Mouse (Mus musculus) heart, postnatal 14 days (tissue): ENCODE measurements around the gene Slc50a1. TPM values are rescaled to one million over a fixed set of nuclear protein-coding genes. Genes with fewer than 3 reads are reported as not detected.

Experiments
- DNase-seq, 2 experiments: peaks; one replicate each; pipeline ENCODE4 v3.0.0; 2021 to 2022
- intact Hi-C: fragments of 180-260 bp; cut with DNase I; formaldehyde crosslinking; loops from one replicate; pipeline ENCODE4 v1.15.1; 2025
- total RNA-seq, 2 experiments: library from RNA; stranded (reverse); gene quantifications; 2 replicates each; pipeline ENCODE4 v1.2.3; 2021

Gene Slc50a1
- total RNA-seq, 2 experiments from 2014 or later = 20.6 to 22.7 TPM

- intact Hi-C loops = no loop called here
- peak; percentile 54 to 78 for DNase-seq
Observed at GRCm38 (mm10) chr3:89242331-89242895, 28.0 kb downstream of the Slc50a1 start.

- DNase-seq = no peak
- intact Hi-C loops = no loop called here
Observed at GRCm38 (mm10) chr3:89238494-89238893, 31.9 kb downstream of the Slc50a1 start.

- intact Hi-C loops = no loop called here
- no peak for DNase-seq
Observed at GRCm38 (mm10) chr3:89237682-89238081, 32.7 kb downstream of the Slc50a1 start.

- intact Hi-C loops = no loop called here
- DNase-seq = no peak
Observed at GRCm38 (mm10) chr3:89236516-89236915, 33.9 kb downstream of the Slc50a1 start.

DNA sequence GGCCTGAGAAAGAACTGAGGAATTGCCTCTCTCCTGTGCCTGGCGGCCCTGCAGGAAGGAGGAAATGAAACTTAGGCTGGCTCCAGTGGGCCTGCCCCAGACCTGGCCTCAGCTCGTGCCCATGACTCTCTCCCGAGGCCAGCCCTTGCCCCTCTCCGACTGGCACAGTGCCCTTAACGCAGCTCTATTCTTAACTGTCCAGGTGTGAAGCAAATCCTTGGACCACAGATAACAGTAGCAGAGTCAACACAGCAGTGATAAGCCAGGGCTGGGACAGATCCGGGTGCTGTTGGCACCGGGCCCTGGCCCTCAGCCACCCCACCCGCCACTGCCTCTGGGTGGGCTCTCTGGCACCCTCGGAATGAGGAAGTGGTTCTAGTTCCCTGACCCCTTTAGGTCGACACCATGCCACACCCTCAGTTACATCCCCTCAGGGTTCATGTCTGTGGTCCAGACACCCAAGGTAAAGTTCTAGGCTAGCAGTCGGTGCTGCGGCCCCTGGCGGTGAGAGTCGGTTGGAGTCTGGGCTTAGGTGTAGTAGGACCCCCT is 36.7 kb downstream of the Slc50a1 start:
- intact Hi-C loops = no loop called here
- peak in 1 of 2 experiments; percentile 39 for DNase-seq

GRCm38 (mm10) chr3:89232614-89233013 is 37.8 kb downstream of the Slc50a1 start:
- intact Hi-C loops = no loop called here
- DNase-seq = no peak

DNA sequence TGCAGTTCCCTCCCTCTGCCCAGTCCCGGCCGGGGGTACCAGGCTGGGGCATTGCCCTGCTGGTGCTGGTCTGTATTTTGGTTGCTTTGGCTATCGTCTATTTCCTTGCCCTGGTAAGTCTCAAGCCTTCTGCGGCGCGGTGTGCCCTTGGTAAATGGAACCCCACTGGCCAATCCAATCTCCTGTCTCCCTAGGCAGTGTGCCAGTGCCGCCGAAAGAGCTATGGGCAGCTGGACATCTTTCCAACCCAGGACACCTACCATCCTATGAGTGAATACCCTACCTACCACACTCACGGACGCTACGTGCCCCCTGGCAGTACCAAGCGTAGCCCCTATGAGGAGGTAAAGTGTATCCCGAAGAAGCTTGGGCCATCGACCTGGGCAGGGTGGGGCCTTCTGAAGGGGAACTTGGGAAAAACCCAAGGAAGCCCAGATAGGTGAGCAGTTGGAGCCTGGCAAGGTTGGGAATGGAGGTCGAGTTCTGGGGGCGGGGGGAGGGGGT is 38.5 kb downstream of the Slc50a1 start:
- DNase-seq = no peak

GRCm38 (mm10) chr3:89231345-89231744 is 39.0 kb downstream of the Slc50a1 start:
- DNase-seq = no peak
- intact Hi-C loops = no loop called here

More for the DNA sequence above, 38.5 kb downstream of the Slc50a1 start:
- intact Hi-C loops = no loop called here

- intact Hi-C loops = no loop called here
- DNase-seq = no peak
Observed at GRCm38 (mm10) chr3:89230561-89230960, 39.8 kb downstream of the Slc50a1 start.

DNA sequence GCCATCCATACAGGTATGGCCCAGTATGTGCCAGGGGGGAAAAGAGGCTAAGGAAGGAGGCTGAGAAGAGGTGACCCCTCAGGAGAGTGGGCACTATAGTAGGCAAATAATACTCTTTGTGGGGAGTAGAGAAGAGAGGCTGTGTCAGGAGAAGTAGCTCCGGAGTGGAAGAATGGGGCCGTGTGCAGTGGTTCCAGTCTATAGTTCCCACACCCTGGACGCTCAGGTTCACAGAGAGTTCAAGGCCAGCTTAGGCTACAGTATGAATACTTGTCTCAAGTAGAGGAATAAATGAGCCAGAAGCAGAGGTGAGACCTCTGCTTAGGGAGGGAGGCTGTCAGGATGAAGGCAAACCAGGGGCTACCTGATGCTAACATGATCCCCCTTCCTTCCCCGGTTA is 41.1 kb downstream of the Slc50a1 start:
- intact Hi-C loops = no loop called here
- no peak for DNase-seq

DNA sequence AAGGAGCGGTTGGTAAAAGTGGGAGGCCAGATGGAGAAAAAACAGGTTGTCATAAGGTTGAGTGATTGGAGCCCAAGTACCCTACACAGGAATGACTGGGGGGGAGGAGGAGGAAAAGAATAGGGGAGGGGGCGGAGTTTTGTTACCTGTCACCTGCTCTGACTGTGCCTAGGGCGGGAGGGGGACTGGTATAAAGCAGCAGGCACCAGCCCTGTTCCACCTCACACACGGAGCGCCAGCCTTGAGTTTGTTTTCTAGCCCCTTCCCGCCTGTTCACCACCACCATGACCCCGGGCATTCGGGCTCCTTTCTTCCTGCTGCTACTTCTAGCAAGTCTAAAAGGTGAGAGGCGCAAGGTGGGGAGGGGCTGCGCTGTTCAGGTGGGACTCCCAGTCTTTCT is 41.5 kb downstream of the Slc50a1 start, which contains the start of gene Muc1:
Muc1 (plus strand) TSS at position 222 of the 400 bp plus-strand sequence.
- no peak for DNase-seq
- intact Hi-C loops = no loop called here

DNA sequence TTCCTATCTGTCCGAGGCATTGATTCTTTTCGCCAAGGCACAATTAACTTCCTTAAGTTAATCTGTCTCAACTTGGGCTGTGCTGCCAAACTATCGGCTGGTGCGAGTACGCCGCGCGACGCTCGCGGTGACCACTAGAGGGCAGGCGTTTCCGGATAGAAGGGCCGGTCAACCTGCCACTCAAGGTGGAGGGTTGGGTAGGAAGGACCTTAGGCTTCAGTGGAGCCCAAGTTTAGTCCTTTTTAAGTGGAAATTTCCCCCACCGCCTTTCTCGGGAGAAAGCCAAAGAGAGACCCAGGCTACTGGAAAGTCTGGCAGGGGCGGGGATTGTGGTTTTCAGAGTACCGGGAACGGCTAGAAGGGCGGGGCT is 42.2 kb downstream of the Slc50a1 start:
- intact Hi-C loops = no loop called here
- peak; percentile 91 to 94 for DNase-seq

- intact Hi-C loops = no loop called here
- peak; percentile 79 to 84 for DNase-seq
Observed at GRCm38 (mm10) chr3:89227307-89228179, 42.8 kb downstream of the Slc50a1 start.

GRCm38 (mm10) chr3:89226900-89227299 is 43.5 kb downstream of the Slc50a1 start, which contains the start of gene Mtx1:
Gene Mtx1 (minus strand): TSS chr3:89227088.
- intact Hi-C loops = no loop called here

DNA sequence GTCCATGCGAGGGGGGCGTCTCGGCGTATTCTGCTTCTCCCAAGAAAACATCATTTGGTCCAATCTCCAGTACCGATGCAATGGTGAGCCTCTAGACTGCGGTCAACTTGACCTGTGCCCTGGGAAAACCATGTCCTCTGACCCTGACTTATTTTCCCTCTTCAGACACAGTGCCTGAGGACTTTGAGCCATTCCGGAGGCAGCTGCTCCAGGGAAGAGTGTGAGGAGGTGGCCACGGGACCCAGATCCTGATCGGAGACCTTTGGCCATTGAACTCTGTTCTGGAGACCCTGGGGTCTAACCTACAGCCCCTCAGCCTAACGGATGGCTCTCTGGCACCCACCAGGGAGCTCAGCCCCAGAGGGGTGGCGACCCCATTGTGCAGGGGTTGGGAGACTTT is 44.0 kb downstream of the Slc50a1 start:
- DNase-seq = no peak
- intact Hi-C loops = no loop called here

More at GRCm38 (mm10) chr3:89226900-89227299, 43.5 kb downstream of the Slc50a1 start, which contains the start of gene Mtx1:
- no peak for DNase-seq

- DNase-seq = no peak
- intact Hi-C loops = no loop called here
Observed at GRCm38 (mm10) chr3:89225918-89226317, 44.5 kb downstream of the Slc50a1 start.

DNA sequence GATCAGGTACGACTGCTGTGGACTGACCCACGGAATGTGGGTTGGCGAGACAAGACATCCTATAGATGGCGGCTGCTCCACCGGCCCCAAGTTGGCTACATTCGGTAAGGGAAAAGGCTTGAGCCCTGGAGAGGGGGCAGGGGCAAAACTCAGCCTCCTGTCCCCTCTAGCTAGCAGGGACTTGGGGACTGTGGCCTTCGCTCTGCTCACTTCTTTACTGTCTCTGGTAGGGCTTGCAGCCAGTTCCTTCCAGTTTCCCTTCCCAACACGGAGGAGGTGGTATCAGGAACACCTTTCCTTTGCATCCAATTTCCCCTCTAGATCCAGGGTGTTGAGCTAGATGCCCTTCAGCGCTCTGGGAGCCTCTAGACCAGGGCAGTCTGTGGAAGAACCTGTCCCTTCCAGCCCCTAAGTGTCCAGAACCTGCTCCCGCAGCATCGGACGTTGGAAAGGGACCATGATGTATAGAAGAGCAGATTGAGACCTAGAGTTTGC is 45.0 kb downstream of the Slc50a1 start:
- intact Hi-C loops = no loop called here
- no peak for DNase-seq

- no peak for DNase-seq
- intact Hi-C loops = no loop called here
Observed at GRCm38 (mm10) chr3:89224796-89225195, 45.6 kb downstream of the Slc50a1 start.

DNA sequence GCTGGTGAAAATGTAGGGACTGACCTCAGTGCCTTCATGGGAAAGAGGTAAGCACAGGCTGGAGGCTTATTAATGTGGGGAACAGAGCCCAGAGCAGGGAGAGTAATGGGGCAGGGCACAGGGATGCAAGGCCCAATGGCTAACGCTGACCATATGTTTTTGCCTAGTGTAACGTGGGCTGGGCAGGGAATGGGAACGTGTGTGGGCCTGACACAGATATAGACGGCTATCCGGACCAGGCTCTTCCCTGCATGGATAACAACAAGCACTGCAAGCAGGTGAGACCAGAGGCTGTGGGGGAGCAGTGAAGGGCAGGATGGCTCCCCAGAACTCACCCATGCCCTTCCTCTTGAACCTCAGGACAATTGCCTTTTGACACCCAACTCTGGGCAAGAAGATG is 49.2 kb downstream of the Slc50a1 start:
- DNase-seq = no peak
- intact Hi-C loops = no loop called here

DNA sequence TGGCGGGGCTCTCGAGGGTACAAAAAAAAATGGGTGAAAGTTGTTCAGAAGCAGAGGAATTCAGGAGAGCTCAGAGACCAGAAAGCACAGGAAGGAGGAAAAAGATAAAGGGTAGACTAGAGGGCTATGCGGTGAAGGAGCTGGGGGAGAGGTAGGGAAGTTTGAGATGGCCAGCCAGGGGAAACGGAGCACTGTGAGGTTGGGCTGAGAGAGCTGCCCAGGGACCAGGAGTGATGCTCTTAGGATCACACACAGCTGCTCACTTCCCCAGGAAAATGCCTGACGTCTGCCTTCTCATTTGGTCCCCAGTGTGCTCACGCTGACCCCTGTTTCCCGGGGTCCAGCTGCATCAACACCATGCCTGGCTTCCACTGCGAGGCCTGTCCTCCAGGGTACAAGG is 50.8 kb downstream of the Slc50a1 start:
- intact Hi-C loops = no loop called here
- no peak for DNase-seq

GRCm38 (mm10) chr3:89218271-89218670 is 52.1 kb downstream of the Slc50a1 start:
- intact Hi-C loops = no loop called here

More at GRCm38 (mm10) chr3:89218271-89218670, 52.1 kb downstream of the Slc50a1 start:
- DNase-seq = no peak
